Mouse (Mus musculus): Measurements from ENCODE around the gene Tekt4. TPM values are rescaled to one million over a fixed set of nuclear protein-coding genes. Genes with fewer than 3 reads are reported as not detected.

Gene Tekt4
- total RNA-seq, 1 experiment: not detected

DNA sequence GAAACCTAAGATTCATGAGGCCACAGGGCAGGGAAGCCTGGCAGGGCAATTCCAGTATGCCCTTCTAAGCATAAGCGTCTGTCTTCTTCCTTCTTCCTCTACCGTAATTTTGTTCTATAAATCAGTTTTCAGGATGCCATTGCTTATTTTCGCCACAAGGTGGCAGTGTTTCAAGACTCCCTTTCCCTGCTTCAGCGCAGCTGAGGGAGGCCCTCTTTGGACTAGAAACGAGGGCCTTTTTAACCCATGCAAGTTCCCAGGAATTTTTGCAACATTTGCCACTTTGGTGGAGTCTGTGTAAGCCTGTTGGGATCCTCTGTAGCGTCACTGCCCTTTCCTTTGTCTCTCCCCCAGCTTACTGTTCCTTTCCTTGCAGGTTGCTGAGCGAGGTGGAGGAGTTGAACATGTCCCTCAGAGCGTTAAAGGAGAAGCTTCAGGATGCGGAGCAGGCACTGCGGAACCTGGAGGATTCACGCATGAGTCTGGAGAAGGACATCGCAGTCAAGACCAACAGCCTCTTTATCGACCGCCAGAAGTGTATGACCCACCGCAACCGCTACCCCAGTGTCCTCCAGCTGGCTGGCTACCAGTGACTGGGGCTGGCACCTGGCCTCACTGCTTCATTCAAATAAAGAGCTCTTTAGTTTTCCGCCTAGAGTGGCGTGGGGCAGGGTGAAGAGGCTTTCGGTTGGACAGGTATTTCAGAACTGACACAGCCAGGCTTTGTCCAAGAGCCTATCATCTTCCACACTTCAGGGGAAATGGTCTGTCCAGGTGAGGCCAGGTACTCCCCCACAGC, 21.7 kb downstream of the Tekt4 start:
- H3K36me3 ChIP-seq (ENCODE audit: control insufficient read depth, insufficient read depth, low read length, poor library complexity, severe bottlenecking): no peaks in the 10 kb centered on the region
- peak; percentile 56 for DNase-seq (ENCODE audit: low read depth, low spot score)
- no peak overlapping the region for H3K27ac ChIP-seq (ENCODE audit: insufficient read depth, low read depth, low read length, poor library complexity, severe bottlenecking)
- H3K9ac ChIP-seq (ENCODE audit: insufficient read depth, low read depth, low read length, poor library complexity, severe bottlenecking): no peak overlapping the region
- no peaks in the 10 kb centered on the region for H3K9me3 ChIP-seq (ENCODE audit: control insufficient read depth, insufficient read depth, low read depth, low read length)
- peak; percentile 68; the same call in 1 of the 2 replicates for TF ChIP-seq ZC3H11A (IDR thresholded peaks at IDR 0.05; ENCODE audit: borderline replicate concordance, low read depth, low read length)
- no peak for TF ChIP-seq HCFC1 (IDR thresholded peaks at IDR 0.05; ENCODE audit: borderline replicate concordance, insufficient read depth, low read length)
- in situ Hi-C loops (cut with MboI; ENCODE audit: low sequenced_read_pairs in 2 of 2, unreplicated experiment in 2 of 2): loop anchor here in 1 of 2 experiments (10.0 kb wide), 1 partner anchor 219 kb away; no protein-coding TSS in a partner anchor
- peaks cover 0 to 2% of the 10 kb centered on the region in 2 experiments; a peak in 1 of 4 replicates for H3K4me1 ChIP-seq (ENCODE audit: control insufficient read depth in 2 of 2, insufficient read depth in 2 of 2, low read length in 2 of 2, poor library complexity in 1 of 2)
- peak overlapping the region in 1 of 2 experiments; percentile 42; a peak in 1 of 4 replicates for H3K4me3 ChIP-seq (ENCODE audit: insufficient read depth in 1 of 2, low read depth in 1 of 2, low read length in 2 of 2, poor library complexity in 1 of 2, severe bottlenecking in 1 of 2)

DNA sequence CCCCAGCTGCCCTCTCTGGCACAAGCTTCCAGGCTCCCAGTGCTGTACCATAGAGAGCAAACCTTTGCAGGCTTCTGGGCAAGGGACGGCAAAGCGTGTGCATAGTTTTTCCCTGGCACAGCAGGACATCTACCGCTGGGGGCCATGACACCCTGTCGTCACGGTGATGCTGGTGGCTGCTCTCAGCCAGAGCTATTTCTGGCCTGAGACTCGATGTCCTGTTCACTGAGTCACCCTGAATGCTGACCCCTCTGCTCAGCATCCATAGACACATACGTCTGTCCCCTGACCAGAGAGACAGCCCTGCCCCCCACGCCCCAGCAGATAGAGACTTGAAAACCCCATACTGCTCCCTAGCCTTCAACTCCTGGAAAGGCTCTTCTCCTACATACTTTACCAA, 25.7 kb downstream of the Tekt4 start:
- H3K9me3 ChIP-seq (ENCODE audit: control insufficient read depth, insufficient read depth, low read depth, low read length): no peaks in the 10 kb centered on the region
- no peak overlapping the region for H3K4me3 ChIP-seq (ENCODE audit: insufficient read depth in 1 of 2, low read depth in 1 of 2, low read length in 2 of 2, poor library complexity in 1 of 2, severe bottlenecking in 1 of 2)
- no peaks in the 10 kb centered on the region for H3K4me1 ChIP-seq (ENCODE audit: control insufficient read depth in 2 of 2, insufficient read depth in 2 of 2, low read length in 2 of 2, poor library complexity in 1 of 2)
- in situ Hi-C loops (cut with MboI; ENCODE audit: low sequenced_read_pairs in 2 of 2, unreplicated experiment in 2 of 2): no loop called here
- H3K36me3 ChIP-seq (ENCODE audit: control insufficient read depth, insufficient read depth, low read length, poor library complexity, severe bottlenecking): no peaks in the 10 kb centered on the region
- no peak overlapping the region for H3K9ac ChIP-seq (ENCODE audit: insufficient read depth, low read depth, low read length, poor library complexity, severe bottlenecking)
- DNase-seq (ENCODE audit: low read depth, low spot score): no peak
- H3K27ac ChIP-seq (ENCODE audit: insufficient read depth, low read depth, low read length, poor library complexity, severe bottlenecking): no peak overlapping the region
- TF ChIP-seq HCFC1 (IDR thresholded peaks at IDR 0.05; ENCODE audit: borderline replicate concordance, insufficient read depth, low read length) (no peak), ZNF384 (IDR thresholded peaks at IDR 0.05; ENCODE audit: low read depth, low read length) (no peak), MAFK (IDR thresholded peaks at IDR 0.05; ENCODE audit: insufficient read depth, low read depth, low read length) (no peak), ZC3H11A (IDR thresholded peaks at IDR 0.05; ENCODE audit: borderline replicate concordance, low read depth, low read length) (no peak), CHD2 (IDR thresholded peaks at IDR 0.05; ENCODE audit: low read depth, low read length) (no peak)

DNA sequence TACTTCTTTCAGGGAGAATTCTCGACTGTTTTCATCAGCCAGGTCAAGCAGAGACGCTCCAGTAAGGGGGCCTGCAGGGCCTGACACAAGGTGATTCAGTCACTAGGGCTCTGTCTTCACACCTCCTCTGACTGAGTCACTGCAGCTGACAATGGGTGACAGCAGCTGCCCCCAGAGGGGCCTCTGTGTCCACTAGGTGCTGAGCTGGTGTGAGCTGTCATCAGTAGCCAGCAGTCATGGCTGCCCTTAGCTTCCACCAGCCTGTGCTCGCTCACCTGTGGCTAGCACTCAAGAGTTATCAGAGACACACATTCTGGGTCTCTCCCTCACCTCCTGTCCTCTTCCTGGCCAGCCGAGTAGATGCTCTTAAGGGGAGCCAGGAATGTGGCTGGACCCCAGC, 26.4 kb downstream of the Tekt4 start:
- H3K9ac ChIP-seq (ENCODE audit: insufficient read depth, low read depth, low read length, poor library complexity, severe bottlenecking): no peak overlapping the region
- in situ Hi-C loops (cut with MboI; ENCODE audit: low sequenced_read_pairs in 2 of 2, unreplicated experiment in 2 of 2): no loop called here
- H3K9me3 ChIP-seq (ENCODE audit: control insufficient read depth, insufficient read depth, low read depth, low read length): no peaks in the 10 kb centered on the region
- H3K4me1 ChIP-seq (ENCODE audit: control insufficient read depth in 2 of 2, insufficient read depth in 2 of 2, low read length in 2 of 2, poor library complexity in 1 of 2): no peaks in the 10 kb centered on the region
- no peak overlapping the region for H3K4me3 ChIP-seq (ENCODE audit: insufficient read depth in 1 of 2, low read depth in 1 of 2, low read length in 2 of 2, poor library complexity in 1 of 2, severe bottlenecking in 1 of 2)
- H3K36me3 ChIP-seq (ENCODE audit: control insufficient read depth, insufficient read depth, low read length, poor library complexity, severe bottlenecking): no peaks in the 10 kb centered on the region
- H3K27ac ChIP-seq (ENCODE audit: insufficient read depth, low read depth, low read length, poor library complexity, severe bottlenecking): no peak overlapping the region
- DNase-seq (ENCODE audit: low read depth, low spot score): no peak
- TF ChIP-seq HCFC1 (IDR thresholded peaks at IDR 0.05; ENCODE audit: borderline replicate concordance, insufficient read depth, low read length) (no peak), ZNF384 (IDR thresholded peaks at IDR 0.05; ENCODE audit: low read depth, low read length) (no peak), ZC3H11A (IDR thresholded peaks at IDR 0.05; ENCODE audit: borderline replicate concordance, low read depth, low read length) (no peak), MAFK (IDR thresholded peaks at IDR 0.05; ENCODE audit: insufficient read depth, low read depth, low read length) (no peak), CHD2 (IDR thresholded peaks at IDR 0.05; ENCODE audit: low read depth, low read length) (no peak)

DNA sequence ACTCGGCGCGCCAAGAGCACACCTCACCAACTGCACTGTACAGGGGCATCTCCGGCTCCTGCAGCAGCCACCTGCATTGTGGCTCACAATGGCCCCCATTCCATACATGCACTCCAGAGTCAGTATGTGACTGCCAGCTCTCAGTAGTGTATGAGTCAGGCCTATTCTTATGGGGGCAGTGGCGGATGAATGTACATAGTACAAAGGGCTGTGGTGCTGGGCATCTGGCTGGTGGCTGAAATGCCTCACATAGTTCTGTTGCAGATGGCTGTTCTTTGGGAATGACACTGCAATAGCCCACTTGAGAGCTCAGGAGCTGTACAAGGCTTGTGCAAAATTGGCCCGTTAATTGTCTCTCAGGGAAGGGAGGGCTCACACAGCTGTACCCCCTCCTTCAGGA, 27.7 kb downstream of the Tekt4 start:
- in situ Hi-C loops (cut with MboI; ENCODE audit: low sequenced_read_pairs in 2 of 2, unreplicated experiment in 2 of 2): no loop called here

More for the DNA sequence above, 27.7 kb downstream of the Tekt4 start:
- no peak overlapping the region for H3K27ac ChIP-seq (ENCODE audit: insufficient read depth, low read depth, low read length, poor library complexity, severe bottlenecking)
- no peak overlapping the region for H3K9ac ChIP-seq (ENCODE audit: insufficient read depth, low read depth, low read length, poor library complexity, severe bottlenecking)
- H3K36me3 ChIP-seq (ENCODE audit: control insufficient read depth, insufficient read depth, low read length, poor library complexity, severe bottlenecking): no peaks in the 10 kb centered on the region
- no peaks in the 10 kb centered on the region for H3K4me1 ChIP-seq (ENCODE audit: control insufficient read depth in 2 of 2, insufficient read depth in 2 of 2, low read length in 2 of 2, poor library complexity in 1 of 2)
- no peaks in the 10 kb centered on the region for H3K9me3 ChIP-seq (ENCODE audit: control insufficient read depth, insufficient read depth, low read depth, low read length)
- DNase-seq (ENCODE audit: low read depth, low spot score): no peak
- H3K4me3 ChIP-seq (ENCODE audit: insufficient read depth in 1 of 2, low read depth in 1 of 2, low read length in 2 of 2, poor library complexity in 1 of 2, severe bottlenecking in 1 of 2): no peak overlapping the region
- TF ChIP-seq ZC3H11A (IDR thresholded peaks at IDR 0.05; ENCODE audit: borderline replicate concordance, low read depth, low read length) (no peak), ZNF384 (IDR thresholded peaks at IDR 0.05; ENCODE audit: low read depth, low read length) (no peak), CHD2 (IDR thresholded peaks at IDR 0.05; ENCODE audit: low read depth, low read length) (no peak), MAFK (IDR thresholded peaks at IDR 0.05; ENCODE audit: insufficient read depth, low read depth, low read length) (no peak), HCFC1 (IDR thresholded peaks at IDR 0.05; ENCODE audit: borderline replicate concordance, insufficient read depth, low read length) (no peak)
